ENCODE assay signal across 12 mouse cellular contexts in the genomic region with DNA sequence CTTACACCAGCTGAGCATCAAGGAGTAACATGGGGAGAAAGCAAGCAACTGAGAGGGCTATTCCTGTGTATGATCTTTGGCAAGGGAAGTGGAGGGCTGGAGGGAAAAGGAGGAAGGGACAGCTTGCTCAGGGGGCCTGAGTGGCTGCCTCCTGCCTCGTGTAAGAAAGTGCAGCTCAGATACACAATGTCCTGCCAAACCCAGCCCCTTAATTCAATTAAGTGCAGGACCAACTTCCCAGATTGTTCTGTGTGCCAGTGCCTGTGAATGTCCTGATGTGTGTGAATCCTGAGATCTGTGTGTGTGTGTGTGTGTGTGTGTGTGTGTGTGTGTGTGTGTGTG. TPM values are rescaled to one million over a fixed set of nuclear protein-coding genes. Genes with fewer than 3 reads are reported as not detected.
DNase-seq lines count a peak whose midpoint lies in the region; ATAC-seq and TF ChIP-seq lines count a peak whose summit lies in the region.
"Had no signal": no experiment of that assay in that cellular context is flagged by ENCODE, and none has a peak within 500 bp of the region (broad histone marks: within the 10 kb centered on the region; RNA-seq: fewer than 3 reads in every experiment).

No protein-coding gene starts in this region.

- TF ChIP-seq EP300 in lung, postnatal 0 days (IDR thresholded peaks at IDR 0.05), result no peak

- intact Hi-C loops in heart, postnatal 14 days (cut with DNase I), result no loop called here

- no peak for TF ChIP-seq CTCF in lung, postnatal 0 days (IDR thresholded peaks at IDR 0.05)

- peak; percentile 20; the same call in 1 of the 2 replicates for ATAC-seq in lung, postnatal 0 days
- ATAC-seq in hindbrain, embryonic 12.5 days (ENCODE audit: low FRiP score), result no peak
- ATAC-seq in stomach, embryonic 15.5 days (ENCODE audit: insufficient read depth, low FRiP score, low read depth), result no peak

- no peak overlapping the region for H3K9ac ChIP-seq in lung, postnatal 0 days (replicated peaks; ENCODE audit: low read depth)
- H3K9ac ChIP-seq in hindbrain, embryonic 12.5 days, result no peak overlapping the region; the same call in 1 of the 2 replicates
- H3K9ac ChIP-seq in stomach, embryonic 15.5 days, result no peak overlapping the region

- no peaks in the 10 kb centered on the region for H3K27me3 ChIP-seq in lung, postnatal 0 days (replicated peaks; ENCODE audit: insufficient read depth, low read length)
- peaks cover 99% of the 10 kb centered on the region for H3K27me3 ChIP-seq in hindbrain, embryonic 12.5 days
- H3K27me3 ChIP-seq in stomach, embryonic 15.5 days (replicated peaks), result no peaks in the 10 kb centered on the region

- H3K4me2 ChIP-seq in lung, postnatal 0 days (replicated peaks; ENCODE audit: low read depth, low read length), result no peak overlapping the region
- H3K4me2 ChIP-seq in hindbrain, embryonic 12.5 days (replicated peaks), result no peak overlapping the region
- no peak overlapping the region for H3K4me2 ChIP-seq in stomach, embryonic 15.5 days

- 0% methylated on average over 1 of the region's 1 CpGs for WGBS in lung, postnatal 0 days
- WGBS in hindbrain, embryonic 12.5 days, result 5% methylated on average over 1 of the region's 1 CpGs
- 13% methylated on average over 1 of the region's 1 CpGs for WGBS in stomach, embryonic 15.5 days

- H3K9me3 ChIP-seq in lung, postnatal 0 days (ENCODE audit: low read length), result no peaks in the 10 kb centered on the region
- no peaks in the 10 kb centered on the region for H3K9me3 ChIP-seq in hindbrain, embryonic 12.5 days (replicated peaks)
- no peaks in the 10 kb centered on the region for H3K9me3 ChIP-seq in stomach, embryonic 15.5 days

- no peak overlapping the region for H3K27ac ChIP-seq in lung, postnatal 0 days (ENCODE audit: low read length)
- peak overlapping the region; percentile 48; the same call in 1 of the 2 replicates for H3K27ac ChIP-seq in hindbrain, embryonic 12.5 days
- H3K27ac ChIP-seq in stomach, embryonic 15.5 days, result peak overlapping the region; percentile 3; the same call in 1 of the 2 replicates

- H3K4me1 ChIP-seq in lung, postnatal 0 days (ENCODE audit: insufficient read depth, low read depth, low read length), result peaks cover 44% of the 10 kb centered on the region
- H3K4me1 ChIP-seq in hindbrain, embryonic 12.5 days, result peaks cover 70% of the 10 kb centered on the region
- peaks cover 72% of the 10 kb centered on the region for H3K4me1 ChIP-seq in stomach, embryonic 15.5 days

- H3K4me3 ChIP-seq in lung, postnatal 0 days (ENCODE audit: low read depth, low read length), result no peak overlapping the region
- no peak overlapping the region for H3K4me3 ChIP-seq in hindbrain, embryonic 12.5 days
- no peak overlapping the region for H3K4me3 ChIP-seq in stomach, embryonic 15.5 days (replicated peaks)

- H3K36me3 ChIP-seq in lung, postnatal 0 days (ENCODE audit: insufficient read depth, low read length), result no peaks in the 10 kb centered on the region
- H3K36me3 ChIP-seq in hindbrain, embryonic 12.5 days, result no peaks in the 10 kb centered on the region
- no peaks in the 10 kb centered on the region for H3K36me3 ChIP-seq in stomach, embryonic 15.5 days

- peak; percentile 93 for DNase-seq in heart, adult 11 months
- no peak for DNase-seq in heart, postnatal 14 days
- peak; percentile 74 for DNase-seq in lung, postnatal 0 days (ENCODE audit: low spot score)
- no peak for DNase-seq in lung, adult 18-20 months
- DNase-seq in ovary, adult 18-20 months (ENCODE audit: low spot score), result no peak
- DNase-seq in frontal cortex, postnatal 36 days (ENCODE audit: low spot score in 2 of 2), result no peak
- DNase-seq: adrenal gland, adult 2 months; cerebellum, adult 8-10 months; spleen, adult 18-20 months had no signal

RNA-seq across cellular contexts. Expression of a gene that starts 16.6 kb away (rescaled TPM):
- under 1 TPM; 0.54 to 0.69 TPM for total RNA-seq in heart, postnatal 14 days (2021)
- polyA plus RNA-seq in lung, postnatal 0 days (2015; fragmentation: Nextera tagmentation; extraction: Ambion mirVana), result 2.0 and 2.8 TPM in 2 replicates
- polyA plus RNA-seq in hindbrain, embryonic 12.5 days (2016; fragmentation: Nextera tagmentation; extraction: Ambion mirVana), result 3.0 and 3.6 TPM in 2 replicates
- polyA plus RNA-seq in stomach, embryonic 15.5 days (2015; fragmentation: Nextera tagmentation; extraction: Ambion mirVana), result 3.5 and 4.1 TPM in 2 replicates
- total RNA-seq: left cerebral cortex, postnatal 36 days had no signal

RNA-seq across cellular contexts. Expression of a gene that starts 38.1 kb away (rescaled TPM):
- total RNA-seq in heart, postnatal 14 days (2021), result 1 to 10 TPM; 5.8 to 6.7 TPM
- 11.6 and 13.9 TPM in 2 replicates for polyA plus RNA-seq in lung, postnatal 0 days (2015; fragmentation: Nextera tagmentation; extraction: Ambion mirVana)
- polyA plus RNA-seq in hindbrain, embryonic 12.5 days (2016; fragmentation: Nextera tagmentation; extraction: Ambion mirVana), result 4.6 and 4.9 TPM in 2 replicates
- 7.1 and 9.7 TPM in 2 replicates for polyA plus RNA-seq in stomach, embryonic 15.5 days (2015; fragmentation: Nextera tagmentation; extraction: Ambion mirVana)

RNA-seq across cellular contexts. Expression of a gene that starts 51.7 kb away (rescaled TPM):
- 10 to 100 TPM; 35.6 to 40.5 TPM for total RNA-seq in heart, postnatal 14 days (2021)
- polyA plus RNA-seq in lung, postnatal 0 days (2015; fragmentation: Nextera tagmentation; extraction: Ambion mirVana), result 7.1 and 7.4 TPM in 2 replicates
- 20.9 and 21.3 TPM in 2 replicates for polyA plus RNA-seq in hindbrain, embryonic 12.5 days (2016; fragmentation: Nextera tagmentation; extraction: Ambion mirVana)
- polyA plus RNA-seq in stomach, embryonic 15.5 days (2015; fragmentation: Nextera tagmentation; extraction: Ambion mirVana), result 15.8 and 17.4 TPM in 2 replicates

RNA-seq across cellular contexts. Expression of a gene that starts 53.3 kb away (rescaled TPM):
- total RNA-seq in heart, postnatal 14 days (2021), result 10 to 100 TPM; 32.5 to 35.2 TPM
- 38.4 and 43.4 TPM in 2 replicates for polyA plus RNA-seq in lung, postnatal 0 days (2015; fragmentation: Nextera tagmentation; extraction: Ambion mirVana)
- 51.2 and 55.9 TPM in 2 replicates for polyA plus RNA-seq in hindbrain, embryonic 12.5 days (2016; fragmentation: Nextera tagmentation; extraction: Ambion mirVana)
- 56.2 and 63.9 TPM in 2 replicates for polyA plus RNA-seq in stomach, embryonic 15.5 days (2015; fragmentation: Nextera tagmentation; extraction: Ambion mirVana)

Comparison
In these comparisons a context has a peak if more than half of its experiments do, and no peak if none do; other contexts are left out.
1. DNase-seq: peak in heart, adult 11 months (single experiment) and lung, postnatal 0 days (single experiment); none in heart, postnatal 14 days (0 of 2), lung, adult 18-20 months (0 of 2), ovary, adult 18-20 months (single experiment) and frontal cortex, postnatal 36 days (0 of 2).